Mouse (Mus musculus) olfactory bulb, adult 2 months (tissue): ENCODE measurements around the gene Ndufa11.

ENCODE experiments used
- CTCF ChIP-seq: fragments of 200-500 bp; IDR thresholded peaks from 2 replicates; pipeline ENCODE4 v1.5.1; 2012; ENCODE audit warnings: low read depth, mild to moderate bottlenecking, low read length, moderate library complexity; ENCODE audit not compliant: insufficient read depth
- POLR2A ChIP-seq: fragments of 200-500 bp; IDR thresholded peaks from 2 replicates; pipeline ENCODE4 v1.6.1; 2012; ENCODE audit warnings: mild to moderate bottlenecking, low read depth, low read length, moderate library complexity; ENCODE audit not compliant: insufficient read depth

DNA sequence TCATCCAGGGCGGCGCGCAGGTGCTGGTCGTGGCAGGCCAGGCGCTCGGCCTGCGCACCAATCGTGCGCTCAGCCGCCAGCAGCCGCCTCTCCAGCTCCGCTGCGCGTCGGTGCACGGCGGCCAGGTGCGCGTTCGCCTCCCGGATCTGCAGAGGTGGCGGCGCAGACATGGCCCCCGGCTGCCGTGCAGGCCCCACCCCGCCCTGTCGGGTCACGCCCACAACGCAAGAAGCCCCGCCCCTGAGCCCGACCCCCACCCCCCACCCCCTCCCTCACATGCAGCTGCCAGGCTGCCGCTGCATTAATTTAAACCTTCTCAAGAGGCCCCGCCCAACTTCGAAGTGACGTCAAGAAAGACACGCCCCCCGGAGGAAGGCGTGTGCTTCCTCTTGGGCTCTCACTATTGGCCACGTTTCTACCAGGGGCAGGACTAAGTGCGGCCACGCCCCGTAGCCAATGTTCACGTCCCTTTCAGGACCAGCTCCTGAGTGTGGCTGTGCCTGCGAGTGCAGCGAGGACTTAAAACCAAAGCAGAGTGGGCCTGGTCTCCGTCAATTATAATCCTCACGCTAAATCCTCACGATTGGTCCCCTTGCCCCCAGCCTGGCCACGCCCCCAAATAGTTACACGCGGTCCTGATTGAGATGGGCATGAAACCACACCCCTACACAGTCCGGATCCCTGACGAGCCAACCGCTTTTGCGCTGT is 758 bp upstream of the Ndufa11 start:
- no peak for TF ChIP-seq CTCF
- peak; percentile 31; the same call in 1 of the 2 replicates for TF ChIP-seq POLR2A
